Mouse (Mus musculus): ENCODE data around the gene Nod1.

The Nod1 gene

GRCm38 (mm10) chr6:54880086-54880485 is 92.3 kb downstream of the Nod1 start:
- no peak for DNase-seq (ENCODE audit: low spot score)

- DNase-seq (ENCODE audit: low spot score): no peak
Measured at GRCm38 (mm10) chr6:54878546-54878945, 93.9 kb downstream of the Nod1 start.

- DNase-seq (ENCODE audit: low spot score): no peak
Measured at GRCm38 (mm10) chr6:54877651-54878050, 94.8 kb downstream of the Nod1 start.

- DNase-seq (ENCODE audit: low spot score): no peak
Measured at GRCm38 (mm10) chr6:54876782-54877181, 95.6 kb downstream of the Nod1 start.

Measured in urinary bladder, postnatal 10 days (tissue).